Mouse (Mus musculus): ENCODE data around the gene Calm5. TPM values are rescaled to one million over a fixed set of nuclear protein-coding genes. Genes with fewer than 3 reads are reported as not detected.

The Calm5 gene
- total RNA-seq (2015) (not detected in 2 replicates), total RNA-seq (2017) (not detected in 2 replicates)

GRCm38 (mm10) chr13:3853648-3854333, at the start of gene Calm5:
Calm5 (plus strand) TSS chr13:3854173.
- peak; percentile 95 for ATAC-seq (replicated peaks; ENCODE audit: poor library complexity)

GRCm38 (mm10) chr13:3804186-3804585, 49.8 kb upstream of the Calm5 start, which contains the start of gene Calml3:
Calml3 (minus strand) TSS chr13:3804316.
- ATAC-seq (replicated peaks; ENCODE audit: poor library complexity) = no peak

GRCm38 (mm10) chr13:3805132-3805531, 48.8 kb upstream of the Calm5 start:
- ATAC-seq (replicated peaks; ENCODE audit: poor library complexity) = no peak

GRCm38 (mm10) chr13:3805638-3806037, 48.3 kb upstream of the Calm5 start:
- ATAC-seq (replicated peaks; ENCODE audit: poor library complexity) = peak; percentile 61

GRCm38 (mm10) chr13:3807131-3807827, 46.7 kb upstream of the Calm5 start:
- no peak for ATAC-seq (replicated peaks; ENCODE audit: poor library complexity)

- ATAC-seq (replicated peaks; ENCODE audit: poor library complexity) = peak; percentile 86
These were observed 35.8 kb upstream of the Calm5 start for GRCm38 (mm10) chr13:3818012-3818739.

GRCm38 (mm10) chr13:3818740-3819076, 35.3 kb upstream of the Calm5 start:
- ATAC-seq (replicated peaks; ENCODE audit: poor library complexity) = no peak

- peak; percentile 65 for ATAC-seq (replicated peaks; ENCODE audit: poor library complexity)
These were observed 31.9 kb upstream of the Calm5 start for GRCm38 (mm10) chr13:3822105-3822504.

GRCm38 (mm10) chr13:3825726-3826125, 28.2 kb upstream of the Calm5 start:
- peak; percentile 52 for ATAC-seq (replicated peaks; ENCODE audit: poor library complexity)

- ATAC-seq (replicated peaks; ENCODE audit: poor library complexity) = no peak; the same call in 1 of the 2 replicates
These were observed 22.4 kb upstream of the Calm5 start for GRCm38 (mm10) chr13:3831546-3831945.

- peak; percentile 27 for ATAC-seq (replicated peaks; ENCODE audit: poor library complexity)
These were observed 22.0 kb upstream of the Calm5 start for GRCm38 (mm10) chr13:3831994-3832393.

- peak; percentile 69 for ATAC-seq (replicated peaks; ENCODE audit: poor library complexity)
These were observed 21.5 kb upstream of the Calm5 start for GRCm38 (mm10) chr13:3832450-3832849.

- ATAC-seq (replicated peaks; ENCODE audit: poor library complexity) = peak; percentile 5
These were observed 20.3 kb upstream of the Calm5 start for GRCm38 (mm10) chr13:3833644-3834043.

GRCm38 (mm10) chr13:3837312-3837807, 16.6 kb upstream of the Calm5 start, which contains the start of gene Calm4:
Calm4 (plus strand) TSS chr13:3837757.
- peak; percentile 73 for ATAC-seq (replicated peaks; ENCODE audit: poor library complexity)

- ATAC-seq (replicated peaks; ENCODE audit: poor library complexity) = peak; percentile 24
These were observed 13.3 kb upstream of the Calm5 start for GRCm38 (mm10) chr13:3840662-3841061.

GRCm38 (mm10) chr13:3850330-3850729, 3.6 kb upstream of the Calm5 start:
- no peak for ATAC-seq (replicated peaks; ENCODE audit: poor library complexity)

- no peak for ATAC-seq (replicated peaks; ENCODE audit: poor library complexity)
These were observed 883 bp downstream of the Calm5 start for GRCm38 (mm10) chr13:3854856-3855255.

- no peak for ATAC-seq (replicated peaks; ENCODE audit: poor library complexity)
These were observed 2.3 kb downstream of the Calm5 start for GRCm38 (mm10) chr13:3856252-3856651.

- ATAC-seq (replicated peaks; ENCODE audit: poor library complexity) = peak; percentile 47
These were observed 7.3 kb downstream of the Calm5 start for GRCm38 (mm10) chr13:3861251-3861650.

GRCm38 (mm10) chr13:3862325-3862724, 8.4 kb downstream of the Calm5 start:
- ATAC-seq (replicated peaks; ENCODE audit: poor library complexity) = no peak

- peak; percentile 52 for ATAC-seq (replicated peaks; ENCODE audit: poor library complexity)
These were observed 9.1 kb downstream of the Calm5 start for GRCm38 (mm10) chr13:3862922-3863580.

All from megakaryocyte progenitor cell, adult 5-6 weeks (primary cell).